Mouse (Mus musculus): ENCODE measurements around the gene Zfp428.

DNA sequence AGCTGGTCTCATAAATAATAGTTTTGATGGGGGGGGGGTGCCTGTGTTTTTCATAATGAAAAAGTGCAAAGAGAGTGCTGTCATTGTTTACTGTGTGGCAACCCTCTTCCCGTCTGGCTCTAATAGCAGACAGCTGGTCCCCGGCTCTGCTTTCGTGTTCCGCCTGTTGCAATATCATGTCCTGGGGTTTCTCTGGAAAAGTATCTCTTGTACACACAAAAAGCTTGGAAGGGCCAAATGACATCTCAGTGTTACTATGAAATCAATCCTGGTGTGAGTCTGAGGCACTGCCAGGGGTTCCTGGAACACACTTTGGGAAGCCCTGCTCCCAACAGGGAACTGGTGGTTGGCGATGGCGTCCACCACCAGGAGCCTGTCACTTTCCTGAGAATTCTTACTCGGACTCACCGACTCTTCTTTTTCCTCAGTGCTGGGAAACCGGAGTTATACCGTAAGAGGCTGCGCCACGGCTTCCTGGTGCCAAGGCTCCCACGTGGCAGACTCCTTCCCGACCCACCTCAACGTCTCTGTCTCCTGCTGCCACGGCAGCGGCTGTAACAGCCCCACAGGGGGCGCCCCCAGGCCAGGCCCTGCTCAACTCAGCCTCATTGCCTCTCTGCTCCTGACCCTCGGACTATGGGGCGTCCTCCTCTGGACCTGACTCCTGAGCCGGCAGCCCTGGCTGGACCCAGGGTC, 31.8 kb upstream of the Zfp428 start:
- TF ChIP-seq CTCF (IDR thresholded peaks at IDR 0.05; ENCODE audit: low read depth) (no peak; the same call in 1 of the 2 replicates), EP300 (IDR thresholded peaks at IDR 0.05; ENCODE audit: low read depth) (no peak)

Data from heart, postnatal 0 days (tissue).